ENCODE assay signal across 8 mouse cellular contexts in genomic region chr9:43238631-43239545, GRCm38 (mm10). TPM values are rescaled to one million over a fixed set of nuclear protein-coding genes. Genes with fewer than 3 reads are reported as not detected.
DNase-seq lines count a peak whose midpoint lies in the region; ATAC-seq and TF ChIP-seq lines count a peak whose summit lies in the region.

No protein-coding gene starts in this region.

- TF ChIP-seq CTCF in left cerebral cortex, adult 2 months (IDR thresholded peaks at IDR 0.05), result no peak
- TF ChIP-seq CTCF in hindbrain, postnatal 0 days (IDR thresholded peaks at IDR 0.05; ENCODE audit: low read depth), result no peak

- no peaks in the 10 kb centered on the region for H3K4me1 ChIP-seq in hindbrain, postnatal 0 days (ENCODE audit: insufficient read depth, low read length)

- H3K27me3 ChIP-seq in hindbrain, postnatal 0 days (ENCODE audit: insufficient read depth, low read length), result peaks cover 13% of the 10 kb centered on the region; the same call in 1 of the 2 replicates

- H3K27ac ChIP-seq in left cerebral cortex, adult 2 months, result peak overlapping the region; percentile 50
- no peak overlapping the region for H3K27ac ChIP-seq in hindbrain, postnatal 0 days

- H3K4me3 ChIP-seq in left cerebral cortex, adult 2 months, result peak overlapping the region; percentile 49
- H3K4me3 ChIP-seq in hindbrain, postnatal 0 days (ENCODE audit: low read length), result peak overlapping the region; percentile 48

- WGBS in hindbrain, postnatal 0 days, result 2% methylated on average over 49 of the region's 51 CpGs

- peak overlapping the region; percentile 22; the same call in 1 of the 2 replicates for H3K9ac ChIP-seq in hindbrain, postnatal 0 days (replicated peaks; ENCODE audit: low read length)

- H3K4me2 ChIP-seq in hindbrain, postnatal 0 days (ENCODE audit: low read depth, low read length), result peak overlapping the region; percentile 78

- H3K36me3 ChIP-seq in hindbrain, postnatal 0 days (ENCODE audit: insufficient read depth, low read length), result no peaks in the 10 kb centered on the region

- ATAC-seq in hindbrain, postnatal 0 days, result 0 out of 2 replicates have a peak, but pooled peaks have one; percentile 24
- peak; percentile 41; the same call in 1 of the 2 replicates for ATAC-seq in megakaryocyte, adult 5-6 weeks (ENCODE audit: poor library complexity, severe bottlenecking)
- no peak for ATAC-seq in inflammation-experienced regulatory T-cells, adult 6 months

- intact Hi-C loops in left cerebral cortex, adult 2 months (cut with DNase I), result loop anchor here (2.0 kb wide), 1 partner anchor 26 kb away; no protein-coding TSS in a partner anchor
- intact Hi-C loops in left cerebral cortex, postnatal 36 days (cut with DNase I), result no loop called here

- H3K9me3 ChIP-seq in hindbrain, postnatal 0 days (ENCODE audit: low read length), result no peaks in the 10 kb centered on the region

- DNase-seq in left cerebral cortex, adult 2 months (ENCODE audit: extremely low spot score in 1 of 2, low spot score in 2 of 2), result no peak
- DNase-seq in left cerebral cortex, postnatal 36 days (ENCODE audit: low spot score in 2 of 2), result no peak
- DNase-seq in embryo, embryonic 11 days, result peak; percentile 58
- no peak for DNase-seq in hindbrain, postnatal 0 days (ENCODE audit: low spot score)
- DNase-seq in yolk sac, embryonic 10.5 days (ENCODE audit: low spot score), result peak; percentile 41
- no peak for DNase-seq in layer of hippocampus, adult 8-10 months (ENCODE audit: low spot score in 2 of 2)

RNA-seq across cellular contexts. Expression of gene Oaf, which starts 0.8 kb away (rescaled TPM):
- total RNA-seq in left cerebral cortex, adult 2 months (2021), result 10 to 100 TPM; 13.3 to 18.0 TPM
- 10 to 100 TPM; 15.0 to 17.4 TPM for total RNA-seq in left cerebral cortex, postnatal 36 days (2021)
- 5.6 and 8.0 TPM in 2 replicates for total RNA-seq in hindbrain, postnatal 0 days (2014; rRNA removed)
- polyA plus RNA-seq in hindbrain, postnatal 0 days (2015; fragmentation: Nextera tagmentation; extraction: Ambion mirVana), result 6.2 TPM in 2 replicates
- total RNA-seq in megakaryocyte, adult 5-6 weeks (2015), result 7.0 and 7.2 TPM in 2 replicates
- 3.2 and 3.7 TPM in 2 replicates for total RNA-seq in megakaryocyte, adult 5-6 weeks (2017)
- total RNA-seq in layer of hippocampus, adult 8-10 months (2022), result 10 to 100 TPM; 14.4 to 23.9 (median 18.0) TPM
- polyA plus RNA-seq in inflammation-experienced regulatory T-cells, adult 6 months (2017; shearing (Covaris generic)), result 1 to 10 TPM in 1 of 3 experiments, under 1 TPM in 1, not detected in 1; 0.28 to 1.3 TPM

RNA-seq across cellular contexts. Expression of gene Pou2f3, which starts 28.7 kb away (rescaled TPM):
- under 1 TPM; 0.16 to 0.65 TPM for total RNA-seq in left cerebral cortex, adult 2 months (2021)
- total RNA-seq in left cerebral cortex, postnatal 36 days (2021), result under 1 TPM in 1 of 2 experiments, not detected in 1; 0.29 TPM
- total RNA-seq in hindbrain, postnatal 0 days (2014; rRNA removed), result 0.10 TPM in 1 of 2 replicates, not detected in the other
- 0.11 and 0.13 TPM in 2 replicates for polyA plus RNA-seq in hindbrain, postnatal 0 days (2015; fragmentation: Nextera tagmentation; extraction: Ambion mirVana)
- total RNA-seq in megakaryocyte, adult 5-6 weeks (2015), result not detected in 2 replicates
- total RNA-seq in megakaryocyte, adult 5-6 weeks (2017), result not detected in 2 replicates
- under 1 TPM in 1 of 4 experiments, not detected in 3; 0.34 TPM for total RNA-seq in layer of hippocampus, adult 8-10 months (2022)
- polyA plus RNA-seq in inflammation-experienced regulatory T-cells, adult 6 months (2017; shearing (Covaris generic)), result not detected

Comparison
In these comparisons a context has a peak if more than half of its experiments do, and no peak if none do; other contexts are left out.
1. DNase-seq: peak in embryo, embryonic 11 days (single experiment) and yolk sac, embryonic 10.5 days (single experiment); none in left cerebral cortex, adult 2 months (0 of 2), left cerebral cortex, postnatal 36 days (0 of 2), hindbrain, postnatal 0 days (single experiment) and layer of hippocampus, adult 8-10 months (0 of 2).